Mouse (Mus musculus) CH12.LX (cell line): ENCODE data around the gene Shld2. TPM values are rescaled to one million over a fixed set of nuclear protein-coding genes. Genes with fewer than 3 reads are reported as not detected.

ENCODE experiments used
- DNase-seq: peaks from one replicate; pipeline ENCODE4 v3.0.0-alpha.2; 2013; ENCODE audit errors: extremely low read depth
- H3K27ac ChIP-seq: 2 replicates; pipeline ENCODE4 v1.5.1; 2012; ENCODE audit warnings: low read depth, mild to moderate bottlenecking, control low read depth, moderate library complexity; ENCODE audit not compliant: insufficient read depth
- H3K27me3 ChIP-seq: replicated peaks from 2 replicates; pipeline ENCODE3; 2012; ENCODE audit warnings: inconsistent platforms
- H3K36me3 ChIP-seq, 2 experiments: replicated peaks in 1 of 2; 2 replicates each; pipeline versions ENCODE3 to v1.6.1; 2012; ENCODE audit warnings: inconsistent platforms in 1 of 2, low read length in 1 of 2, mild to moderate bottlenecking in 1 of 2, mixed read lengths in 1 of 2, moderate library complexity in 1 of 2; ENCODE audit not compliant: control insufficient read depth in 1 of 2, insufficient read depth in 1 of 2
- H3K4me1 ChIP-seq, 2 experiments: 2 replicates each; pipeline ENCODE4 v1.6.1; 2012; ENCODE audit warnings: inconsistent platforms in 1 of 2, moderate library complexity in 1 of 2; ENCODE audit not compliant: insufficient read depth in 2 of 2, control insufficient read depth in 1 of 2
- H3K4me2 ChIP-seq: 2 replicates; pipeline ENCODE4 v1.6.1; 2012; ENCODE audit warnings: low read depth, mild to moderate bottlenecking, control low read depth; ENCODE audit not compliant: poor library complexity, insufficient read depth, severe bottlenecking
- H3K4me3 ChIP-seq, 3 experiments: fragments of 150-350 bp in 1 of 3; sonication (generic) in 1 of 3; replicated peaks in 1 of 3; 2 replicates each; pipeline versions ENCODE3 to v1.5.1; 2011 to 2012; ENCODE audit warnings: low read depth in 2 of 3, low read length in 2 of 3, mild to moderate bottlenecking in 2 of 3, moderate library complexity in 2 of 3, control low read depth in 1 of 3, improper control_type of control experiment in 1 of 3, inconsistent platforms in 1 of 3, mixed read lengths in 1 of 3; ENCODE audit not compliant: poor library complexity in 1 of 3
- H3K79me2 ChIP-seq: replicated peaks from 2 replicates; pipeline ENCODE4 v1.6.1; 2012; ENCODE audit warnings: mild to moderate bottlenecking, moderate library complexity; ENCODE audit not compliant: control insufficient read depth, poor library complexity, insufficient read depth, severe bottlenecking; ENCODE audit errors: extremely low read depth
- H3K9ac ChIP-seq: 2 replicates; pipeline ENCODE4 v1.6.1; 2012; ENCODE audit warnings: low read depth, mild to moderate bottlenecking, control low read depth, moderate library complexity; ENCODE audit not compliant: insufficient read depth
- H3K9me3 ChIP-seq: replicated peaks from 2 replicates; pipeline ENCODE3; 2012; ENCODE audit warnings: low read length, inconsistent platforms, mixed read lengths
- BHLHE40 ChIP-seq: IDR thresholded peaks from 2 replicates; pipeline ENCODE4 v1.6.1; 2011; ENCODE audit warnings: mild to moderate bottlenecking, low read depth, low read length, improper control_type of control experiment
- CTCF ChIP-seq, 2 experiments: IDR thresholded peaks in 1 of 2; conservative IDR thresholded peaks in 1 of 2; 2 replicates each; pipeline ENCODE4 v1.5.1; 2011 to 2012; ENCODE audit warnings: low read depth in 2 of 2, low read length in 2 of 2, improper control_type of control experiment in 1 of 2, inconsistent platforms in 1 of 2, mild to moderate bottlenecking in 1 of 2, moderate library complexity in 1 of 2
- ELF1 ChIP-seq: IDR thresholded peaks from 2 replicates; pipeline ENCODE4 v1.6.1; 2014; ENCODE audit warnings: low read depth, mild to moderate bottlenecking, inconsistent platforms, low read length, improper control_type of control experiment
- EP300 ChIP-seq: IDR thresholded peaks from 2 replicates; pipeline ENCODE4 v1.6.1; 2011; ENCODE audit warnings: low read length, improper control_type of control experiment
- IRF4 ChIP-seq: IDR thresholded peaks from 2 replicates; pipeline ENCODE4 v1.6.1; 2014; ENCODE audit warnings: low read depth, mild to moderate bottlenecking, inconsistent platforms, low read length, improper control_type of control experiment
- JUN ChIP-seq: IDR thresholded peaks from 2 replicates; pipeline ENCODE4 v1.6.1; 2011; ENCODE audit warnings: low read depth, mild to moderate bottlenecking, low read length, improper control_type of control experiment, moderate library complexity; ENCODE audit not compliant: insufficient read depth
- JUND ChIP-seq: conservative IDR thresholded peaks from 2 replicates; pipeline ENCODE4 v1.6.1; 2011; ENCODE audit warnings: low read depth, low read length, improper control_type of control experiment
- MAFK ChIP-seq: IDR thresholded peaks from 2 replicates; pipeline ENCODE4 v1.6.1; 2011; ENCODE audit warnings: low read length, improper control_type of control experiment; ENCODE audit not compliant: insufficient replicate concordance
- MAZ ChIP-seq: IDR thresholded peaks from 2 replicates; pipeline ENCODE4 v1.6.1; 2012; ENCODE audit warnings: low read depth, mild to moderate bottlenecking, inconsistent platforms, low read length, improper control_type of control experiment, moderate library complexity
- MEF2A ChIP-seq: IDR thresholded peaks from 2 replicates; pipeline ENCODE4 v1.6.1; 2014; ENCODE audit warnings: low read depth, mild to moderate bottlenecking, inconsistent platforms, low read length, improper control_type of control experiment, borderline replicate concordance
- RAD21 ChIP-seq: IDR thresholded peaks from 2 replicates; pipeline ENCODE4 v1.6.1; 2011; ENCODE audit warnings: low read depth, mild to moderate bottlenecking, low read length, improper control_type of control experiment, moderate library complexity
- SMC3 ChIP-seq: IDR thresholded peaks from 2 replicates; pipeline ENCODE4 v1.6.1; 2011; ENCODE audit warnings: low read depth, low read length, improper control_type of control experiment
- TCF12 ChIP-seq: IDR thresholded peaks from 2 replicates; pipeline ENCODE4 v1.6.1; 2014; ENCODE audit warnings: low read depth, mild to moderate bottlenecking, inconsistent platforms, low read length, improper control_type of control experiment
- UBTF ChIP-seq: IDR thresholded peaks from 2 replicates; pipeline ENCODE4 v1.6.1; 2012; ENCODE audit warnings: low read depth, mild to moderate bottlenecking, inconsistent platforms, low read length, improper control_type of control experiment, moderate library complexity
- ZC3H11A ChIP-seq: IDR thresholded peaks from 2 replicates; pipeline ENCODE4 v1.6.1; 2012; ENCODE audit warnings: low read depth, mild to moderate bottlenecking, inconsistent platforms, low read length, improper control_type of control experiment
- ZNF384 ChIP-seq: IDR thresholded peaks from 2 replicates; pipeline ENCODE4 v1.6.1; 2012; ENCODE audit warnings: low read depth, low read length, improper control_type of control experiment, inconsistent platforms
- dilution Hi-C: fragments of 300-500 bp; cut with MboI; formaldehyde crosslinking; loops from 2 replicates; pipeline ENCODE4 v1.14.3; 2020; ENCODE audit warnings: low sequenced_read_pairs; ENCODE audit not compliant: extremely low pct_unique_long_range_greater_than_20kb, extremely low pct_ligation_motif_present
- in situ Hi-C: fragments of 300-500 bp; cut with MboI; formaldehyde crosslinking; loops from 3 replicates; pipeline ENCODE4 v1.14.3; 2019; ENCODE audit warnings: low sequenced_read_pairs, low pct_ligation_motif_present, low pct_unique_long_range_greater_than_20kb, mixed read lengths
- polyA plus RNA-seq: library from polyadenylated mRNA; unstranded; fragments of >175 nt; gene quantifications from 2 replicates; pipeline ENCODE4 v1.2.1, GENCODE M21; 2012; ENCODE audit warnings: low read depth; ENCODE audit not compliant: insufficient read length
- total RNA-seq, 2 experiments: library from RNA; depleted of rRNA; stranded (reverse); fragments of 300-350 nt in 1 of 2; fragments of >200 nt in 1 of 2; gene quantifications; 2 replicates each; pipeline ENCODE4 v1.2.3; 2012 to 2014

The Shld2 gene
- total and polyA plus RNA-seq, 3 experiments: 12.0 to 21.8 (median 13.9) TPM

DNA sequence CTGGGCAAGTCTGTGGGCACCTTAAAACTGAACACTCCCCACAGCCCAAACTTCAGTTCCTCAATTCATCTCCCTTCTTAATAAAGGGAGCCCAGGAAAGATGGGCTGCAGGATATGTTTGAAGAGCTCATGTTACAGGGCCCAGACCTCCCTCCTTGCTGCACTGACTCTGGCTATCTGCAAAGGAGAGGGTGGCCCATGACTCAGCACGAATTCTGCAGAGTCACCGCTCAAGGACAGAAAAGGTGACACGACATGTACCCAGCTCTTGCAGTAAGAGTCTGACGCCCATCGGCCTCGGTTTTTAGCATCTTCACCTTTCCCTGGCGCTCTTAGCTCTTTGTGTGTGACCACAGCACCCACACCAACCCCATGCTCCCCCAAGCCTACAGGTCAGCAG is 119.9 kb downstream of the Shld2 start:
- Histone ChIP-seq H3K4me1 (peaks cover 22 to 68% of the 10 kb centered on the region in 2 experiments), H3K36me3 (no peaks in the 10 kb centered on the region), H3K79me2 (no peaks in the 10 kb centered on the region), H3K4me2 (no peak overlapping the region), H3K27me3 (no peaks in the 10 kb centered on the region), H3K9ac (no peak overlapping the region), H3K4me3 (no peak overlapping the region), H3K9me3 (no peaks in the 10 kb centered on the region), H3K27ac (no peak overlapping the region)
- peak; percentile 51 for DNase-seq
- dilution Hi-C loops (no loop called here), in situ Hi-C loops (no loop called here)
- TF ChIP-seq MAFK (peak; percentile 93), ZNF384 (no peak), UBTF (no peak)

DNA sequence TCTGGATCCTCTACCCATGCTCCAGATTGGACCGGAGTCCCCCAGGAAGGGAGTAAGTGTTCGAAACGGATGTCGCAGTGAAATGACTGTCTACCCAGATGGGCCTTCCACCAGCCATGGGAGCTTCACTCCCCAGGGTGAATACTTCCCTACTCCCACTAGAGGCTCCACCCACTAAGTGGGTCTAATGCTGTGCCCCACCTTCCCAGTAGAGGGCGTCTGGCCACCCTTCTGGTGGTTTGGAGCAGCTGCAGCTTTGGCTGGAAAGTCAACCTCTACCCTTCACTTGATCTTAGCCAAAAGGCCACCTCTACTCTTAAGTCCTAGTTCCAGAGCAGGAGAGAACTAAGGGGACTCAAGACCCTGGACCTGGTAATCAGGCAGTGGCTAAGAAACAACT is 121.7 kb downstream of the Shld2 start:
- Histone ChIP-seq H3K9ac (no peak overlapping the region), H3K9me3 (no peaks in the 10 kb centered on the region), H3K4me2 (no peak overlapping the region), H3K4me3 (no peak overlapping the region), H3K4me1 (peaks cover 12 to 51% of the 10 kb centered on the region in 2 experiments), H3K79me2 (no peaks in the 10 kb centered on the region), H3K27me3 (no peaks in the 10 kb centered on the region), H3K36me3 (no peaks in the 10 kb centered on the region), H3K27ac (no peak overlapping the region)
- in situ Hi-C loops (no loop called here), dilution Hi-C loops (no loop called here)
- peak; percentile 78 for DNase-seq
- TF ChIP-seq IRF4 (peak; percentile 49; the same call in 1 of the 2 replicates), MAFK (no peak), EP300 (no peak), RAD21 (peak; percentile 72), ZNF384 (no peak), MEF2A (peak; percentile 35; the same call in 1 of the 2 replicates), ZC3H11A (peak; percentile 35), JUND (0 out of 2 replicates have a peak, but pooled peaks have one; percentile 15), TCF12 (0 out of 2 replicates have a peak, but pooled peaks have one; percentile 39), BHLHE40 (no peak), JUN (no peak), SMC3 (peak; percentile 89), CTCF (conservative IDR thresholded peaks at IDR 0.05 in 1 of 2, IDR thresholded peaks at IDR 0.05 in 1 of 2; ENCODE audit: low read depth in 2 of 2, low read length in 2 of 2) (peak; percentile 74 to 96), ELF1 (peak; percentile 42; the same call in 1 of the 2 replicates), MAZ (0 out of 2 replicates have a peak, but pooled peaks have one; percentile 42)

Other genes starting within 250 kb of the Shld2 start
- 1.8 and 2.3 TPM in 2 replicates for gene Anxa8, start 224.5 kb downstream of the Shld2 start, total RNA-seq (2012; rRNA removed)
- 0.23 and 0.24 TPM in 2 replicates for gene Anxa8, start 224.5 kb downstream of the Shld2 start, total RNA-seq (2014; rRNA removed)
- gene Anxa8, start 224.5 kb downstream of the Shld2 start, polyA plus RNA-seq: 0.33 TPM in 1 of 2 replicates, not detected in the other
- not detected in 2 replicates for gene A630023A22Rik, start 207.7 kb downstream of the Shld2 start, total RNA-seq (2012; rRNA removed)
- gene A630023A22Rik, start 207.7 kb downstream of the Shld2 start, total RNA-seq (2014; rRNA removed): not detected in 2 replicates
- 0.36 TPM in 1 of 2 replicates, not detected in the other for gene A630023A22Rik, start 207.7 kb downstream of the Shld2 start, polyA plus RNA-seq
- gene Npy4r, start 158.0 kb downstream of the Shld2 start, total RNA-seq (2012; rRNA removed): 0.04 TPM in 2 replicates
- not detected in 2 replicates for gene Npy4r, start 158.0 kb downstream of the Shld2 start, total RNA-seq (2014; rRNA removed)
- not detected in 2 replicates for gene Npy4r, start 158.0 kb downstream of the Shld2 start, polyA plus RNA-seq
- gene Gprin2, start 108.8 kb downstream of the Shld2 start, total RNA-seq (2012; rRNA removed): 0.21 and 0.80 TPM in 2 replicates
- gene Gprin2, start 108.8 kb downstream of the Shld2 start, total RNA-seq (2014; rRNA removed): 0.01 and 0.04 TPM in 2 replicates
- gene Gprin2, start 108.8 kb downstream of the Shld2 start, polyA plus RNA-seq: 0.05 and 0.16 TPM in 2 replicates
- not detected in 2 replicates for gene Syt15, start 90.9 kb downstream of the Shld2 start, total RNA-seq (2012; rRNA removed)
- not detected in 2 replicates for gene Syt15, start 90.9 kb downstream of the Shld2 start, total RNA-seq (2014; rRNA removed)
- gene Syt15, start 90.9 kb downstream of the Shld2 start, polyA plus RNA-seq: 0.10 TPM in 1 of 2 replicates, not detected in the other
- 87.3 and 89.9 TPM in 2 replicates for gene Glud1, start 234 bp upstream of the Shld2 start, total RNA-seq (2012; rRNA removed)
- gene Glud1, start 234 bp upstream of the Shld2 start, total RNA-seq (2014; rRNA removed): 116 and 118 TPM in 2 replicates
- 134 and 143 TPM in 2 replicates for gene Glud1, start 234 bp upstream of the Shld2 start, polyA plus RNA-seq
- not detected in 2 replicates for gene Fam25c, start 44.9 kb upstream of the Shld2 start, total RNA-seq (2012; rRNA removed)
- not detected in 2 replicates for gene Fam25c, start 44.9 kb upstream of the Shld2 start, total RNA-seq (2014; rRNA removed)
- gene Fam25c, start 44.9 kb upstream of the Shld2 start, polyA plus RNA-seq: not detected in 2 replicates
- gene Sncg, start 64.3 kb upstream of the Shld2 start, total RNA-seq (2012; rRNA removed): 0.21 and 0.50 TPM in 2 replicates
- 0.50 TPM in 1 of 2 replicates, not detected in the other for gene Sncg, start 64.3 kb upstream of the Shld2 start, total RNA-seq (2014; rRNA removed)
- gene Sncg, start 64.3 kb upstream of the Shld2 start, polyA plus RNA-seq: 0.27 TPM in 1 of 2 replicates, not detected in the other
- gene Mmrn2, start 65.0 kb upstream of the Shld2 start, total RNA-seq (2012; rRNA removed): 0.04 TPM in 1 of 2 replicates, not detected in the other
- not detected in 2 replicates for gene Mmrn2, start 65.0 kb upstream of the Shld2 start, total RNA-seq (2014; rRNA removed)
- gene Mmrn2, start 65.0 kb upstream of the Shld2 start, polyA plus RNA-seq: 0.06 and 0.10 TPM in 2 replicates
- gene Bmpr1a, start 192.8 kb upstream of the Shld2 start, total RNA-seq (2012; rRNA removed): 26.2 and 32.6 TPM in 2 replicates
- gene Bmpr1a, start 192.8 kb upstream of the Shld2 start, total RNA-seq (2014; rRNA removed): 46.7 and 47.9 TPM in 2 replicates
- gene Bmpr1a, start 192.8 kb upstream of the Shld2 start, polyA plus RNA-seq: 29.8 and 30.1 TPM in 2 replicates
- 0.80 and 1.6 TPM in 2 replicates for gene 9230112D13Rik, start 212.3 kb upstream of the Shld2 start, total RNA-seq (2012; rRNA removed)
- 1.7 and 2.6 TPM in 2 replicates for gene 9230112D13Rik, start 212.3 kb upstream of the Shld2 start, total RNA-seq (2014; rRNA removed)
- gene 9230112D13Rik, start 212.3 kb upstream of the Shld2 start, polyA plus RNA-seq: 1.4 and 1.9 TPM in 2 replicates